Mouse (Mus musculus) cerebellum, adult 2 months (tissue): Measurements from ENCODE around the gene Gpc6.

Experiments
- CTCF ChIP-seq: fragments of 200-500 bp; IDR thresholded peaks from 2 replicates; pipeline ENCODE4 v1.5.1; 2011; ENCODE audit warnings: low read depth, mild to moderate bottlenecking, control low read depth, low read length, moderate library complexity, borderline replicate concordance; ENCODE audit not compliant: insufficient read depth
- POLR2A ChIP-seq: fragments of 200-500 bp; IDR thresholded peaks from 2 replicates; pipeline ENCODE4 v1.6.1; 2011; ENCODE audit warnings: low read length, control low read depth, borderline replicate concordance; ENCODE audit not compliant: insufficient read depth

DNA sequence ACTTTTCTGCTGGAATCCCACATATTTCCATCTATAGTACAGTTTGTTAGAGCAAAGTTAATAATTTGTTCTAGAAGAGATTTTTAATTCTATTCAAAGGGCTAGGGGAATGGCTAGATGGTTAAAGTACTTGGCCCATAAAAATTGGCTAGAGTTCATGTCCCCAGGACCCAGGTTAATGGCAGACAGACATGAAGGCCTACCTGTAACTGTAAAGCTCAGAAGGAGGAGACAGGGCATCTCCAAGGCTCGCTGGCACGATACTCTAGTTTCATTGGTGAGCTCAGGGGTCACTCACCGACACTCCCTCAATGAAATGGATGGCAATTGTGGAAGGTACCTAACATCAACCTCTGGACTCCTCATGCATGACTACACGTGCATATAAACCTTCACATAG lies 725.0 kb downstream of the Gpc6 start:
- TF ChIP-seq CTCF: no peak
- TF ChIP-seq POLR2A: no peak
